Mouse (Mus musculus) thymus, adult 2 months (tissue): Measurements from ENCODE around the gene Arpc2. TPM values are rescaled to one million over a fixed set of nuclear protein-coding genes. Genes with fewer than 3 reads are reported as not detected.

Source experiments
- DNase-seq: peaks from one replicate; pipeline ENCODE4 v3.0.0; 2021
- H3K27ac ChIP-seq: fragments of 200-500 bp; 2 replicates; pipeline ENCODE4 v1.5.1; 2012; ENCODE audit warnings: low read length, control low read depth; ENCODE audit not compliant: control insufficient read depth, insufficient read depth
- H3K27me3 ChIP-seq: fragments of 200-500 bp; 2 replicates; pipeline ENCODE4 v1.6.1; 2012; ENCODE audit warnings: mild to moderate bottlenecking, low read length, moderate library complexity, mixed read lengths; ENCODE audit not compliant: control insufficient read depth, insufficient read depth
- H3K36me3 ChIP-seq: fragments of 200-500 bp; 2 replicates; pipeline ENCODE4 v1.6.1; 2012; ENCODE audit warnings: mild to moderate bottlenecking, low read length, moderate library complexity; ENCODE audit not compliant: control insufficient read depth, insufficient read depth
- H3K4me1 ChIP-seq: fragments of 200-500 bp; replicated peaks from 2 replicates; pipeline ENCODE4 v1.6.1; 2012; ENCODE audit warnings: low read length; ENCODE audit not compliant: control insufficient read depth, insufficient read depth
- H3K4me3 ChIP-seq: fragments of 200-500 bp; 2 replicates; pipeline ENCODE4 v1.5.1; 2012; ENCODE audit warnings: mild to moderate bottlenecking, low read length, control low read depth, moderate library complexity; ENCODE audit not compliant: control insufficient read depth, insufficient read depth
- CTCF ChIP-seq: fragments of 200-500 bp; IDR thresholded peaks from 2 replicates; pipeline ENCODE4 v1.5.1; 2012; ENCODE audit warnings: mild to moderate bottlenecking, control low read depth, low read length, moderate library complexity, borderline replicate concordance; ENCODE audit not compliant: control insufficient read depth, poor library complexity, insufficient read depth; ENCODE audit errors: extremely low read depth
- POLR2A ChIP-seq: fragments of 200-500 bp; IDR thresholded peaks from 2 replicates; pipeline ENCODE4 v1.6.1; 2012; ENCODE audit warnings: mild to moderate bottlenecking, low read length, control low read depth, moderate library complexity; ENCODE audit not compliant: control insufficient read depth, poor library complexity, insufficient read depth; ENCODE audit errors: extremely low read depth
- WGBS: fragments of 180-500 bp; shearing (Covaris S2); methylation state at CpG from one replicate; pipeline ENCODE4 v1.1.7; 2018; 5-methylcytosine and 5-hydroxymethylcytosine counted together
- polyA plus RNA-seq: library from polyadenylated mRNA; depleted of rRNA; stranded (reverse); fragments of >200 nt; gene quantifications from 2 replicates; pipeline ENCODE4 v1.2.3, GENCODE M21; 2012

The Arpc2 gene
- polyA plus RNA-seq, 1 experiment = 263 TPM

DNA sequence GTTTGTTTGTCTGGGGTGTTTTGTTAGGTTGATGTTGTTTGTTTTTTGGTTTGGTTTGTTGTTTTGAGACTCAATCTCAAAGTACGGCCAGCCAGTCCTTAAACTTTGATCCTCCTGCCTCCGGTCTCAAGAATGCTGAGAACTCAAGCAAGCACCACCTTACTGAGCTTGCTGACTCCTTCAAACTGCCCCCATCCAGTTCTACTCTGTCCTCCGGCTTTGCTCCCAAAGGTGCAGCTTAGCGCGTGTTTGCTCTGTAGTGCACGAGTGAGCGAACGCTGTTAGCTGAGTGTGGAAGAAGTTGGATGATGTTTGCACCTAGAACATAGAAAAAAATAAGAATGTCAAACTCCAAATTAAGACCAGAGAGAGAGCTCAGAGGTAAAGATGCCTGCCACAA lies 26.9 kb upstream of the Arpc2 start:
- Histone ChIP-seq H3K4me3 (no peak overlapping the region), H3K4me1 (no peaks in the 10 kb centered on the region), H3K36me3 (no peaks in the 10 kb centered on the region), H3K27ac (no peak overlapping the region), H3K27me3 (no peaks in the 10 kb centered on the region)
- TF ChIP-seq CTCF (no peak), POLR2A (no peak)
- WGBS = 97% methylated on average over 8 of the region's 8 CpGs
- no peak for DNase-seq

DNA sequence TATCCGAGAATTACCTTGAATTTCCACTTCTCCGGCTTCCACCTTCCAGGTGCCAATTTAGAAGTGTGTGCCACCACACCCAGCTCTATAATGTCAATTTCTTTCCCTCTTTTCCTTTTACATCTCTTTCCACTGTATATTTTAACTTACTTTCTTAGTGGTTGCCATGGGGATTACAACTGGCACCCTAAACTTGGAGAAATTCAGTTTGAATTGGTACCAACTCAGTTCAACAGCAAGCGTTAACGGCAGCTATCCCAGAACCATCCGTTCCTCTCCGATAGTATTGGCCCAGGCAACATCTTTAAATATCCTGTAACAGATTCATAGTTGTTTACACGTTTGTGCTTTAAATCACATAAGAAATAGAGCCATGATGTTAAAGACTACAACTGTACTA lies 16.0 kb upstream of the Arpc2 start:
- Histone ChIP-seq H3K27ac (no peak overlapping the region), H3K4me1 (peaks cover 4% of the 10 kb centered on the region; the same call in 1 of the 2 replicates), H3K27me3 (no peaks in the 10 kb centered on the region), H3K36me3 (no peaks in the 10 kb centered on the region), H3K4me3 (no peak overlapping the region)
- DNase-seq = no peak
- TF ChIP-seq CTCF = no peak
- TF ChIP-seq POLR2A = no peak
- 96% methylated on average over 7 of the region's 7 CpGs for WGBS

DNA sequence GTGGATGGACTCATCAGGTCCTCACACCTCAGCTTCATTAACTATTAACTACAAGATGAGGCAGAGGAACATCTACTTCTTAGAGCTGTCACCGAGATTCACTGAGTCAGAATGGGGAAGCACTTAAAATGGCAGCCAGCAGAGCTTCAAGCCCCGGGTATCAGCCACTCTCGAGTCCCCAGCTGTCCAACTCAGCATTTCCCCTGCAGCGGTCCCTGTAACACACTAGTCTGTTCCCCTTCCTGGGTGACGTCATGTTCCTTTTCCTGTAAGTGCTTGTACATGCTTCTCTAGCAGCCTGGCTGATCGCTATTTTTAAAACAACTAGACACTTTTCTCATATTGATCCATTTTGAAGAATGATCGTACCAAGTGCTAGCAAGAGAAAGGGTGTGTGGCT lies 8.6 kb upstream of the Arpc2 start:
- TF ChIP-seq POLR2A = no peak
- Histone ChIP-seq H3K4me1 (0 out of 2 replicates have a peak, but pooled peaks cover 3% of the 10 kb centered on the region), H3K36me3 (no peaks in the 10 kb centered on the region), H3K4me3 (no peak overlapping the region), H3K27ac (no peak overlapping the region), H3K27me3 (no peaks in the 10 kb centered on the region)
- peak; percentile 72 for DNase-seq
- 14% methylated on average over 7 of the region's 7 CpGs for WGBS

DNA sequence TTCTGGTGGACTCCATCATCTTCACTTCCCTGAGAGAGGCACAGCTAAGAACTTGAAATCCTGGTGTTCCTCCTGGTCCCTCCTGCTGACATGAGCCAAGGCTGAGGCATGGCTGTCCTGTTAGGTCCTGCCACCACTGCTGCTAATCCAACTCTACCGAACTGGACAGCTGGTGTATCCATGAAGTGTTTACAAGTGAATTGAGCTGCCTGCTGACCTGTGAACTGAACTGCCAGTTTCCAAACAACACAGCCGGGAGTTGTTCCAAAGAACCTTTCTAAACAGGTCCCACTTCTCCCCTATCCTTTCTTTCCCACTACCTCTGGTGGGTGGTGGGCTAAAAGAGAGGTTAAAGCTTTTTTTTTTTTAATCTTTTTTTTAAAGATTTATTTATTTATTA lies 5.9 kb upstream of the Arpc2 start:
- no peak overlapping the region for H3K27ac ChIP-seq
- no peaks in the 10 kb centered on the region for H3K36me3 ChIP-seq
- DNase-seq = no peak
- no peak overlapping the region for H3K4me3 ChIP-seq
- H3K4me1 ChIP-seq = 0 out of 2 replicates have a peak, but pooled peaks cover 3% of the 10 kb centered on the region
- WGBS = 94% methylated on average over 2 of the region's 2 CpGs
- H3K27me3 ChIP-seq = no peaks in the 10 kb centered on the region
- TF ChIP-seq POLR2A (no peak), CTCF (no peak)

DNA sequence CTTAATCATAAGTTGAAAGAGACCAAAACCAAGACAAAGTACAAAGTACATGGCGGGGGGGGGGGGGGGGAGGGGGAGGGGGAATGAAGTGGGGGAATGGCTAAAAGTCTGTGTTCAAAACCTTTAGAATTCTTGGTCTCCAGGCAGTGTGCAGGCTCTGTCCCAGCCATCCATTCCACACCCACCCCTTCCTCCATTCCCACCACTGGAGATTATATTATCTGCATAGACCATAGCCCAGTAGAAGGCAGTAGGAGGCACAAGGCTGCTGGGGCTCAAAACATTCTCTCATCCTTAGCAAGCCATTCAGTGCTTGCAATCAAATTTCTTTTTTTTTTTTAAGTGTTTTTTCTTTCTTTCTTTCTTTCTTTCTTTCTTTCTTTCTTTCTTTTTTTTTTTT lies 4.9 kb upstream of the Arpc2 start:
- TF ChIP-seq POLR2A (no peak), CTCF (no peak)
- Histone ChIP-seq H3K36me3 (no peaks in the 10 kb centered on the region), H3K4me3 (no peak overlapping the region), H3K27ac (no peak overlapping the region), H3K27me3 (no peaks in the 10 kb centered on the region), H3K4me1 (peaks cover 6% of the 10 kb centered on the region; the same call in 1 of the 2 replicates)
- no peak for DNase-seq
- WGBS = 50% methylated on average over 1 of the region's 1 CpGs

DNA sequence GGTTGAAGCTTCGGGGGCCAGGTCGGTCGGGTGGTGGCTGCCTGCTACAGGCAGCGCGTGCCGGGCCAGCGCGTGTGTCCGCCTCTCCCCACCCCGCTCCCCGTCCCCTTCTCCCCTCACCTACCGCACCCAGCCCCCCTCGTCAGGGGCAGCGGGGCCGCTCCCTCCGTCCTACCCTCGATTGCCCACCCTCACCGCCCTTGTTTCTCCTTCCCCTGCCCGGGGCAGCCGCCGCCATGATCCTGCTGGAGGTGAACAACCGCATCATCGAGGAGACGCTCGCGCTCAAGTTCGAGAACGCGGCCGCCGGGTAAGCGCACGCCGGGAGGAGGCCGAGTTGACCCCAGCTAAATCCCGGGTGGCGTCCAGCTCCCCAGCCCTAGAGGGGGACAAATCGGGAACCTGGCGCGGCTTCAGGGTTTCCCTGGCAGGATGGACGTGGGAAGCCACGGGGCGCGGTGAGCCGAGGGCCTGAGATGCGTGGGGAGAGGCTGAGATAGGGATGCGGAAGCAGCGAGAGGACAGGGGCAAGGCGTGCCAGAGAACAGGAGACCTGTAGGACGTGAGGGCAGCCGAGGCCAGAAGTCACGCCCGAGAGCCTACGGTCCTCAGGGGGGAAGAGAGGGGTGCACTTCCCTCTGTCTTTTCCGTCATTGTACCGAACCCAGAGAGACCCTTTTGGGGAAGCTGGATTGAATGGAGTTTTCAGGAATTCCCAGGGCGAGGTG lies 870 bp downstream of the Arpc2 start:
- Histone ChIP-seq H3K4me3 (peak overlapping the region; percentile 86), H3K27me3 (no peaks in the 10 kb centered on the region), H3K4me1 (peaks cover 18% of the 10 kb centered on the region), H3K36me3 (no peaks in the 10 kb centered on the region), H3K27ac (peak overlapping the region; percentile 45)
- peak; percentile 49 for DNase-seq
- WGBS = under 1% methylated on average over 46 of the region's 57 CpGs
- no peak for TF ChIP-seq POLR2A
- TF ChIP-seq CTCF = no peak

DNA sequence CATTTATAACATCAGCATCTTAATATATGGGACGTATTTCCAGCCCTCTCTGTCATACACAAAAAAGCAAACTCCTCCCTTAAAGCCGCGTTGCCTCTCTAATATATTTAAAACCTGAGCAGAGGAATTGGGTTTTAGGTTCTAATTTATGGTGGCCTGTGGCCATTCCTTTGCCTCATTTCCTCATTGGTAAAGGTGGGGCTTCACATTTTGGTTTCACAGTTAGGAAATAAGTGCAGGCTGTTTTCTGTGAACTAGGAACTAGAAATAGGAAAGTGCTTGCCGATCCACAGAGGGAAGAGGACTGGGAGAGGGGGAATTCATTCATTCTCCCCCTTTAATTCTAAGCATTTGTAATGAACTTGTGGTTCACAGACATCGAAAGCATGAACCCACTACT lies 1.8 kb downstream of the Arpc2 start:
- 2% methylated on average over 5 of the region's 5 CpGs for WGBS
- Histone ChIP-seq H3K4me3 (no peak overlapping the region), H3K36me3 (no peaks in the 10 kb centered on the region)

More for the DNA sequence above, 1.8 kb downstream of the Arpc2 start:
- TF ChIP-seq POLR2A = no peak
- no peak for TF ChIP-seq CTCF
- Histone ChIP-seq H3K27me3 (no peaks in the 10 kb centered on the region), H3K27ac (no peak overlapping the region; the same call in 1 of the 2 replicates), H3K4me1 (peaks cover 18% of the 10 kb centered on the region)
- no peak for DNase-seq
